Mouse (Mus musculus) limb, embryonic 14.5 days (tissue): ENCODE measurements around the gene Tpst2. TPM values are rescaled to one million over a fixed set of nuclear protein-coding genes. Genes with fewer than 3 reads are reported as not detected.

Experiments
- ATAC-seq: fragments of 200-750 bp; cut with Nextera tagmentation; 2 replicates; pipeline ENCODE4 v1.8.0; 2017; ENCODE audit warnings: low read depth, moderate number of reproducible peaks, moderate TSS enrichment; ENCODE audit not compliant: low FRiP score
- DNase-seq: peaks from one replicate; pipeline ENCODE4 v3.0.0-alpha.2; 2015; ENCODE audit warnings: low spot score
- H3K27ac ChIP-seq: fragments of 300-500 bp; sonication (generic); replicated peaks from 2 replicates; pipeline ENCODE4 v1.5.1; 2014; ENCODE audit warnings: low read depth, mild to moderate bottlenecking, low read length, moderate library complexity, mixed read lengths
- H3K27me3 ChIP-seq: fragments of 300-500 bp; sonication (generic); 2 replicates; pipeline ENCODE4 v1.6.1; 2014; ENCODE audit warnings: low read length, mixed read lengths; ENCODE audit not compliant: control insufficient read depth, insufficient read depth
- H3K36me3 ChIP-seq: fragments of 300-500 bp; sonication (generic); 2 replicates; pipeline ENCODE4 v1.6.1; 2014; ENCODE audit warnings: mild to moderate bottlenecking, low read length, moderate library complexity, mixed read lengths; ENCODE audit not compliant: control insufficient read depth, insufficient read depth
- H3K4me1 ChIP-seq: fragments of 300-500 bp; sonication (generic); 2 replicates; pipeline ENCODE4 v1.6.1; 2014; ENCODE audit warnings: antibody characterized with exemption, low read length, mixed read lengths; ENCODE audit not compliant: control insufficient read depth, insufficient read depth
- H3K4me2 ChIP-seq: fragments of 300-500 bp; sonication (generic); replicated peaks from 2 replicates; pipeline ENCODE4 v1.6.1; 2014; ENCODE audit warnings: low read depth, mild to moderate bottlenecking, low read length, moderate library complexity; ENCODE audit not compliant: severe bottlenecking
- H3K4me3 ChIP-seq: fragments of 300-500 bp; sonication (generic); replicated peaks from 2 replicates; pipeline ENCODE4 v1.5.1; 2014; ENCODE audit warnings: low read length
- H3K9ac ChIP-seq: fragments of 300-500 bp; sonication (generic); 2 replicates; pipeline ENCODE4 v1.6.1; 2014; ENCODE audit warnings: mild to moderate bottlenecking, low read depth, low read length, moderate library complexity; ENCODE audit not compliant: severe bottlenecking
- H3K9me3 ChIP-seq: fragments of 300-500 bp; sonication (generic); 2 replicates; pipeline ENCODE4 v1.6.1; 2016; ENCODE audit warnings: low read length; ENCODE audit not compliant: control insufficient read depth
- POLR2A ChIP-seq: fragments of 200-500 bp; IDR thresholded peaks from 2 replicates; pipeline ENCODE4 v1.8.0; 2012; ENCODE audit warnings: inconsistent platforms, mild to moderate bottlenecking, moderate library complexity, borderline replicate concordance; ENCODE audit not compliant: insufficient read depth, insufficient read length; ENCODE audit errors: extremely low read depth
- WGBS: fragments of 180-500 bp; shearing (Covaris S2); extraction: QIAGEN DNeasy Blood & Tissue Kit; methylation state at CpG from one replicate; pipeline ENCODE4 v1.1.7; 2014; 5-methylcytosine and 5-hydroxymethylcytosine counted together
- polyA plus RNA-seq, 2 experiments: library from polyadenylated mRNA; depleted of rRNA in 1 of 2; stranded (reverse) in 1 of 2; unstranded in 1 of 2; fragments of >200 nt; fragmentation: Nextera tagmentation in 1 of 2; extraction: Ambion mirVana in 1 of 2; gene quantifications; 2 replicates each; pipeline versions ENCODE4 v1.2.1 to v1.2.3; 2012 to 2014

The Tpst2 gene
- polyA plus RNA-seq, 2 experiments = 37.0 to 39.7 TPM

DNA sequence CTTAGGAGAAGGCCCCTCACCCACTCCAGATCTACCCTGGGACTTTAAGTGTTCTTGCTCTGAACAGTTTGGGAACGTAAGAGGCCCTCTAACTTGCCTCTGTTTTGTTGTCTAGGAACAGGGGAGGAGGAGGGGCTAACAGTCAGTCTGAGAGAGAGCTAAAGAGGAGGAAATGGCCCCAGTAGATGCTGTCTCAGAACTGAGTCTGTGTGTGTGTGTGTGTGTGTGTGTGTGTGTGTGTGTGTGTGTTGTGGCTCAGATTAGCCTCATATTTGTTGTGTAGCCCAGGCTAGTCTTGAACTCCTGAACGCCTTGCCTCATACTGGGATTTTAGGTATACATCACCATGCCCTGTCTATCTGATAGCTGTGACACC, 10.1 kb downstream of the Tpst2 start:
- no peak overlapping the region for H3K9ac ChIP-seq
- H3K4me1 ChIP-seq = peaks cover 5% of the 10 kb centered on the region; the same call in 1 of the 2 replicates
- H3K9me3 ChIP-seq = no peaks in the 10 kb centered on the region
- H3K4me2 ChIP-seq = no peak overlapping the region
- no peaks in the 10 kb centered on the region for H3K36me3 ChIP-seq
- DNase-seq = no peak
- H3K27me3 ChIP-seq = no peaks in the 10 kb centered on the region
- H3K27ac ChIP-seq = no peak overlapping the region
- 84% methylated on average over 2 of the region's 2 CpGs for WGBS
- no peak for TF ChIP-seq POLR2A
- no peak overlapping the region for H3K4me3 ChIP-seq
- no peak for ATAC-seq

DNA sequence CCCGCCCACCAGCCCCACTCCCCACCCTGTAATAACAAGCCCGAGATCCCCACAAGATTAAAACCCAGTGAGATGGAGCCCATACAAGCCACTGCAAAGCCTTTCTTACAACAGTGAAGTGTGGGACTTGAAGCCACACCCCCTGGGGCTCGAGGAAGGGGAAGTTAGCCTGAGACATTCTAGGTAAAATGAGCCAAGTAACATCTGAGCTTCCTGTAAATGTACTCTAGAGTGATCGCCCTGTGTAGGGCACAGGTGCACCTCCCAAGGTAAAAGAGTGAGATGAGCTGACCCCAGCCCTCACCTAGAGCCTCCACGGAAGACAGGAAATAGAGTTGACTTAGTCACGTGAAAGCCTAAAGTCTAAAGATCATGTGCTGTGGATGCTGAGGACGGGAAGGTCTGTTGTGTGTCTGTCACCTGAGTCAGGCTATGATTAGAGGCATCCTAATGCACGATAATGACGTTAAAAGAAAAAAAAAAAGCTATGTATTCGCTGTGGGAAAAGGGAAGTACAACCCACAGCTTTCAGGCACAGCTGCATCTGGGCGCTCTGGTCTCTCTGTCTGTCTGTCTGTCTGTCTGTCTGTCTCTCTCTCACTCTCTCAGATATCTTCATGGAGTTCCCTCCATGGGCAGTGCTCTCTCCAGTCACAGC, 10.6 kb downstream of the Tpst2 start:
- Histone ChIP-seq H3K4me2 (no peak overlapping the region), H3K27ac (no peak overlapping the region), H3K9ac (no peak overlapping the region), H3K27me3 (no peaks in the 10 kb centered on the region), H3K9me3 (no peaks in the 10 kb centered on the region), H3K4me3 (no peak overlapping the region), H3K4me1 (peaks cover 5% of the 10 kb centered on the region; the same call in 1 of the 2 replicates), H3K36me3 (no peaks in the 10 kb centered on the region)
- no peak for DNase-seq
- 75% methylated on average over 11 of the region's 11 CpGs for WGBS
- ATAC-seq = no peak
- no peak for TF ChIP-seq POLR2A

DNA sequence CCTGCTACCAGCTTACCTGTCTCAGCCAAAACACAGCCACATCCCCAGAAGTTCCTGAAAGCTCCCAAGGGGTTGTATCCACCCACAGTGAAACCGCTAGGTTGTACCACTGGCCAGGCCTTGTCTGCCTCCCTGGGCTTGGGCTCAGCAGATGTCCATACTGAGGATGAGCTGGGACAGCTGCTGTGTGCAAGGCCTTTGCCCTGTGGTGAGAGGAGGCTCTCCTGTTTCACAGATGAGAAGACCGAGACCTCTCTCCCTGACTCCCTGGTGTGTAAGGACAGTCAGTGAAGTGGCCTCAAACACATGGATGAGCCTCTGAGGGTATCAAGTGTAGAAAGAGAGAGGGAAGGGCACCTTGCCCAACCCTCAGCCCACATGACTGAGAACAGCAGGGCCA, 11.2 kb downstream of the Tpst2 start:
- DNase-seq = no peak
- no peak overlapping the region for H3K4me3 ChIP-seq
- ATAC-seq = no peak
- TF ChIP-seq POLR2A = no peak
- H3K9ac ChIP-seq = no peak overlapping the region
- no peaks in the 10 kb centered on the region for H3K36me3 ChIP-seq
- peaks cover 5% of the 10 kb centered on the region; the same call in 1 of the 2 replicates for H3K4me1 ChIP-seq
- H3K27me3 ChIP-seq = no peaks in the 10 kb centered on the region
- H3K4me2 ChIP-seq = no peak overlapping the region
- H3K9me3 ChIP-seq = no peaks in the 10 kb centered on the region
- 87% methylated on average over 2 of the region's 2 CpGs for WGBS
- H3K27ac ChIP-seq = no peak overlapping the region

GRCm38 (mm10) chr5:112288193-112289141, 12.0 kb downstream of the Tpst2 start:
- ATAC-seq = no peak
- Histone ChIP-seq H3K36me3 (no peaks in the 10 kb centered on the region), H3K27ac (no peak overlapping the region), H3K4me3 (no peak overlapping the region), H3K9me3 (no peaks in the 10 kb centered on the region), H3K9ac (no peak overlapping the region), H3K4me2 (no peak overlapping the region), H3K27me3 (no peaks in the 10 kb centered on the region), H3K4me1 (peaks cover 5% of the 10 kb centered on the region; the same call in 1 of the 2 replicates)
- 78% methylated on average over 9 of the region's 9 CpGs for WGBS
- DNase-seq = no peak
- TF ChIP-seq POLR2A = no peak

DNA sequence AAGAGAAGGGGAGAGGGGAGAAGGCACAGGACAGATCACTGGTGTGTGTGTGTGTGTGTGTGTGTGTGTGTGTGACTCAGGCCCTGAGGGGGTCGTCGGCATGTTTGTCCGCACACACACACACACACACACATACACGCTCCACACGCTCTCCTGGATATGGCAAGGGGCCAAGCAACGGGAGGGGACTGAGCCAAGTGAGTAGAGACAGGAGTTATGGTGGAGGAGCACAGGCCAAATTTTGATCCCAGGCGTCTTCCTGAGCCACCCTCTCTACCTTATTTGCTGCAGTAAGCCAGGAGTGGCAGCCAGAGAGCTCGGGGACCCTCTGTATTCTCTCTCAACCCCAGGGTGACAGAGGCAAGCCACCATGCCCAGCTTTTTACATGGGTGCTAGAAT, 12.7 kb downstream of the Tpst2 start:
- TF ChIP-seq POLR2A = no peak
- WGBS = 57% methylated on average over 6 of the region's 8 CpGs
- no peak overlapping the region for H3K4me3 ChIP-seq

More for the DNA sequence above, 12.7 kb downstream of the Tpst2 start:
- Histone ChIP-seq H3K27ac (no peak overlapping the region), H3K27me3 (no peaks in the 10 kb centered on the region), H3K36me3 (no peaks in the 10 kb centered on the region), H3K4me2 (no peak overlapping the region), H3K4me1 (peaks cover 5% of the 10 kb centered on the region; the same call in 1 of the 2 replicates), H3K9me3 (no peaks in the 10 kb centered on the region), H3K9ac (no peak overlapping the region)
- DNase-seq (peak; percentile 51), ATAC-seq (no peak)
